Mouse (Mus musculus): ENCODE results near the gene Tspan14.

GRCm38 (mm10) chr14:40947431-40948394 is 18.9 kb downstream of the Tspan14 start:
- TF ChIP-seq CTCF (IDR thresholded peaks at IDR 0.05; ENCODE audit: low read depth, low read length) (no peak), POLR2A (IDR thresholded peaks at IDR 0.05; ENCODE audit: extremely low read depth, insufficient read depth, low read length) (no peak)
